Mouse (Mus musculus) spleen, embryonic (tissue): ENCODE data around the gene Lrpprc.

Source experiments
- CTCF ChIA-PET: fragments of 350-600 bp; sonication (Branson Sonifier 250); formaldehyde crosslinking; loops from one replicate; lab custom pipeline; 2022; lab: Charles Lee

Lrpprc gene

DNA sequence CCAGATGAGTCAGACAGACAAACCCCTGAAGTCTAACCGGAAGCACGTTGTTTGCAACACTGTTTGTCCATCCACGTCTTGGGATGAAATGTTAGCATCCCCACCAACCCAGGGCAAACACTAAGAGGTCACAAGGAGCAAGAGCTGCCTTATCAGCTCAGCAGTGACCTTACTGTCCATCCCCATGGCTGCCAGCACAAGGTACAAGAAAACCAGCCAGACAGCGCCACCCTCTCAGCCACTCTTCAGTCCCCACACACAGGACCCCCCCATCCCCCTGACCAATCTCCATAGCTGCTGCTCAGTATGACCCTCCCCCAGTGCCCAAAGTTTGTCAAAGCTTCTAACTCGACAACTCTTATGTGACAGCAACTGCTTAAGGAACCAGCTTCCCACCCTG lies 73.2 kb downstream of the Lrpprc start:
- CTCF ChIA-PET, result interaction anchor here (0.6 to 0.7 kb wide), 2 partner anchors 14 to 18 kb away, joined by 5 to 8 read pairs; no protein-coding TSS in a partner anchor

DNA sequence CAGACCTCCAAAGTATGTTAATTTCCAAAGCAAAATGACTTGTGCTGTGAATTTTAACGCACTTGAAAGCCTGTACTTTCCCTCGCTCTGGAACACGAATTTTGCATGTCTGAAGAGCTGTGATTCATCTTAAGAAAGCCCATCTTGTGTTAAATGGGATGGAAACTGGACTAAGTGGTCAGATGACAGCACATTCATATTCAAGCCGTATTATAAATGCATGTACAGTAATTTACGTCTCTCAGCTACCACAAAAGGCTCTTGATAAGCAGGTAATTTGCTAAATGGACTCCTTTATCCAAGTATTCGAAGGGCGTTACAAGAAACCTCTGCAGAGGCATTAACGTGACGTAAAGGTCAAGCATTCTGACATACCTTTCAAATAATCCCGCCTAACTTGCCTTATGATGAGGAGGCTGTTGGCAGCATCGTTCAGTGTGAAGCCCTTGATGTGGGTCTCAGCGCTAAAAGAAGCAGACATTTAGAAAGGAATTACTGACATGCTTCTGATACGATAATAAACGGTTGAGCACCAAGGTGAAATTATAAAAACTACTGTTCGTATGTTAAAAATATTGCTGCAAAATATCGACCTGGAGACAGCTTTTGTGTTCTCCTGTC lies 74.2 kb downstream of the Lrpprc start:
- CTCF ChIA-PET, result no interaction called here

DNA sequence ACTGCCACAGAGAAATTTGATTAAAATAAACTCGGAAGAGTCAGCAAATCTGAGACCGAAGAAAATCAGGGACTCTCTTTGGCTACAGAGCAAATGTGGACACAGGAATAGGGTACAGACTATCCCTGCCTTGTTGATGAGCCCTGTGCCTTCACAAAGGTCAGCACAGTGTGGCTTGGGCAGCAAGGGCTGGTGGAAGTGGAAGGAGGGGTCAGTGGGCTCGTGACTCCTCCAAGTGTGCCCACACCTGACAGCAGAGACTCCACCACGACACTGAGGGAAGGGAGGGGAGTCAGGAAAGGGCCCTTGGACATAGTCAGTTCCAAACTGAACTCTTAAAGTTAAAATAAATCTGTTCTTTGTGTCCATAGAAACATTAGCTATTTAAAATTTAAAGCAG lies 75.7 kb downstream of the Lrpprc start:
- CTCF ChIA-PET, result no interaction called here

DNA sequence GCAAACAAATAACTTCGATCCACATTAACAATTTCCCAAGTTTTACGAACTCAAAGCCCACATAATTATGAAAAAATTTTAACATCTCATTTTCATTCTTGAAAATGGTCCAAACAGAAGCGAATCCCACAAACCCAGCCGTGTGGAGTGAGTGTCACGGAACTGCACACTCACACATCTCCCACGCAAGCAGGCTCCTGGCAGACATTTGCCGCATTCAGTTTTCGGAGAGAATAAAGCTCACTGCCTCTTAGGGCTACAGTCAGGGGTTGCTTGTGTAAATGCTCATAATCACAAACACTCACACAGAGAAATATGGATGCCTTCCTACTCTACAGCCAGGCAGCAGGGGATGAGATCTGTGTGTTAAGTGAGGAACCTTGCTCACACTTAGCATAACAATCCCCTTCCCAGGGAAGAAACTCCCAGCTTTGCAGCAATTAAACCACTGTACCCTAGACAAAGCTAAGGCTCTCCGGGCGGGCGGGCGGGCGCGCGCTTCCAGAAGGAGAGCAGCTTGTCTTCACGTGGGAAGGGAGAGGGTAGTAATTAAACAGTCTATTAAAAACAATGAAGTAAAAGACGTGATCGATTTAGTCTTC lies 76.9 kb downstream of the Lrpprc start:
- CTCF ChIA-PET, result interaction anchor here (0.6 kb wide), 1 partner anchor 773 kb away, joined by 3 read pairs; no protein-coding TSS in a partner anchor

DNA sequence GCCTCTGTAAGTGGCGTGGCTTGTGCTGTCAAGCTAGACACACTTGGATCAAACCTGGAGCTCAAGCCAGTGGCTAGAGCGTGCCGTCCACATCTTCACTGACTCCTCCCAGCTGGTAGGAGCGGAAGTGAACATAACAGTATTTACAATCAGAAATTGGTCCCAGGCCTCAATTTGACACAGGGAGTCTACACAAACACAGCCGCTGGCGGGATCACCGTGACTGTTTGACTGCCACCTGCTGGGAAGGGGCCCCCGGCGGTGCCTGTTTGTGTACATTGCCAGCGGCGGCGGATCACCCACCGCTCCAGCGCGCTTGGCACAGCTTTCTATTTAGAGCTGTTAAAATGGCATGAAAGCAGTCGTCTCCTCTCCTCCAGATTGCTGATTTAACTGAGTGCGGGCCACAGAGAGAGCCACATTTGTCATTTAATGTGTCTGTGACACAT lies 81.2 kb downstream of the Lrpprc start:
- CTCF ChIA-PET, result interaction anchor here (0.6 kb wide), 1 partner anchor 70 kb away, joined by 3 read pairs; no protein-coding TSS in a partner anchor

DNA sequence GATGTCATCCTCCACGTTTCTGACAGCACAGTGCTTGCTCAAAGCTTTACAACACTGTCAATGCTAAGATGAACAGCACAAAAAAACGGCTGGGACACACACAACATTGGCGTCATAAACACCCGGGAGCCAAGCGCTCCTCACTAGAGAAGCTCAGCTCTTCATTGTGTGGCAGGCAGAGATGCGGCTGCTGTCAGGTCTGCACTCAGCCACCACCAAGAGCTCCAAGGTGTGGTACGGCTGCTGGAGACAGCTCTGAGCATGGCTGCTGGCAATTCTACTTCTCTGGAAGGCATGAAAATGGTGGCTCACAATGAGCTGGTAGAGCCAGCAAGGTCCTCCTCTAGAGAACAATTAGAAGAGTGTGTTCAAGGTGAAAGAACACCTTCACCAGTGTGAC lies 81.8 kb downstream of the Lrpprc start:
- CTCF ChIA-PET, result no interaction called here

DNA sequence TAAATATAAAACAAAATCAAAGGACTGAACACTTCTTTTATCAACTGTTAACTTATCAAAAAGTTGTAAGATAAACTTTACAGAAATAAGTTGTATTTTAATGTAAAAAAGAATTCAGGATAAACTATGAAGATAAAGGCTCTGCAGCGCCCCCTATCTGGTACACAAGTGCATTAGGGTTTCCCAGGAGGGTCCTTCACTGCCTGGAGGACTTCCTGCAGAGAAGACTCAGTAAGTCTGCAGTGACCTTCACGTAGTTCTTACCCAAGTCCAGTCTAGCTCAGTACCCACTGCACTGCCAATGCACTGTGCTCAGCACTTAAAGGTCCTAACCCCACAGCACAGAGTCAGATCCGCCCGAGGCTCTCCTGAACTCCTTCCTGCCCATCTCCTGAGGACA lies 83.2 kb downstream of the Lrpprc start:
- CTCF ChIA-PET, result no interaction called here

DNA sequence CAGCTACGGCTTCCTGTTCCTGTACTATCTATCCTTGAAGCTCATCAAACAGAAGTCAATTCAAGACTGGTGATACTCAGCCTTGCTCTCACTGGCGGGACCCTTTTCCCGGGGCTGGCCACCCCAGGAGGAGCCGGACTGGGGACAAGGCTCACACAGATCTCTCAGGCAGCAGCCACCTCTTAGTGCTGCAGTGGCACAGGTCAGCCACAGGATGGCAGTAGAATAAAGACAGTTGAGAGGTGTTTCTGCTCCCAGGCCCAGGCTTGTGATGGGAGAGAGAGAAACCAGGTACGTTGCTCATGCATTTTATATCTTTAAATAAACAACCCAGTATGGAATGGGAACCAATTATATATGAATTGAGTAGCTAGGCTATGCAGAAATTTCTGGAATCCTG lies 91.9 kb downstream of the Lrpprc start:
- CTCF ChIA-PET, result interaction anchor here (0.5 to 0.7 kb wide), 2 partner anchors 1026 to 1274 kb away, joined by 3 to 4 read pairs; no protein-coding TSS in a partner anchor

DNA sequence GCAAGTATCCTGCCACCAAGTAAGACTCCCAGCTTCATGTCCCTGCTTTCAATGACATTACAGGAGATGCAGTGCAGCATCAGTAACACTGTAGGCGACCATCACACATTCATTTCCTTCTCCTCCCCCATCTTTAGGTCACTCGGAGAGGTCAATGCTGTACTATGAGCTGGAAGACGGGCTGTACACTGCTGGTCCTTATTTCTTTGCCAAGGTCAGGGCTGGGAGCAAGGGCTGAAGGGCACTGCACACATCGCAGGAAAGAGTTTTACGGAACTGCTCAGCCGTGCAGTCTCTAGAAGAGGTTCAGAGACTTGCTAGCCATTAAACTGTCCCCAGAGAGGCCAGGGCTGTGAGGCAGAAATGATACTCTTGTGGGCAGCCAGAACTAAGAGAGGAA lies 94.1 kb downstream of the Lrpprc start:
- CTCF ChIA-PET, result no interaction called here

DNA sequence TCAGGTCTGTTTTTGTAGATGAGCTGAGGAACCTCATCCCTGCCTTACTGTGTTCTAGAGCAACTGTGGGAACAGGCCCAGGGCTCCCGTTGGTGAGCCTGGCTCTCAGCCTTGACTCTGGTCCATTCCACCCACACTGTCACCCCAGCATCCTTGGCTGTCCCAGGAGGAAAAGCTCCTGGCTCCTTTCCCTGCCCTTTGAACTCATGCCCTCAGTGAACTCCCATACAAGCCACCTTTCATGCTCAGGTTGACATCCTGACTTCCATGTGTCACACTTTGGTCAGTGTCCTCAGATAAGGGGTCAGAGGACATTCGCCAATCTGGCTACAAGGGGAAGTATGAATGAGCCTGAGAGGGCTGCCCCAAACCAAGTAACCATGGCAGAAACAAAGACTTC lies 96.8 kb downstream of the Lrpprc start:
- CTCF ChIA-PET, result no interaction called here

DNA sequence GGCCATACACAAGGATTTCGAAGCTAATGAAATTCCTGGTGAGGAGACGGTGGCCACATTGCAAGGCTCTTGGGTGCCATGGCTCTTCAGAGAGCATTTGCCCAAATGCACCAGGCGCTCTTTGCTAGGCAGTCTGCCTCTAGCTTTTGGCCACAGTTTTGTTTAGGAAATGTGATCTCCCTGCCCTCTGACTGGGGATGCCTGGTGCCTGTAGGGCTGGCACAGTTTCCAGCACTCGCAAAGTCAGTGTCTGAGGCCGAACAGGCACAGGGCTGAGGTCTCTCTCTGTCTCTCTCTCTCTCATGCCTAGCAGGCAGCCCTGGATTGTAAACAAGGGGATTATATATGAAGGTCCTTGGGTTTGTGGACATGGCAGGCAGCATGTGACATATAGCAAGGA lies 100.5 kb downstream of the Lrpprc start:
- CTCF ChIA-PET, result no interaction called here

DNA sequence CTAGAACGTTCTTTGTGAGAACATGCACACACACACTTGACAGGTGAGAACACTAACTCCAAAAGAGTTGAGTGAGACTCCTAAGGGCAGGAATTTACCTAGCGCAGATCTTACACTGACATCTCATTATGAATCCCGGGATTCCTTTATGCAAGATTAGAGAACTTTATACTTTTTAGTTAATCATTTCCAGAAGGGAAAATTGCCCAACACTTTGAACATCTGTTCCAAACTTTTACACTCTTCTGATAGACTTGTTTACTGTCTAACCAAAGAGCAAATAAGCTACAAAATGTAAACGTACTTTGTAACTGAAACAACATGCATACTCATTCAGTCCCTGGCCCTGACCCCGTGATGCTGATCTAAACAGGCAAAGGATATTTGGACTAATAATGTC lies 101.3 kb downstream of the Lrpprc start:
- CTCF ChIA-PET, result no interaction called here

DNA sequence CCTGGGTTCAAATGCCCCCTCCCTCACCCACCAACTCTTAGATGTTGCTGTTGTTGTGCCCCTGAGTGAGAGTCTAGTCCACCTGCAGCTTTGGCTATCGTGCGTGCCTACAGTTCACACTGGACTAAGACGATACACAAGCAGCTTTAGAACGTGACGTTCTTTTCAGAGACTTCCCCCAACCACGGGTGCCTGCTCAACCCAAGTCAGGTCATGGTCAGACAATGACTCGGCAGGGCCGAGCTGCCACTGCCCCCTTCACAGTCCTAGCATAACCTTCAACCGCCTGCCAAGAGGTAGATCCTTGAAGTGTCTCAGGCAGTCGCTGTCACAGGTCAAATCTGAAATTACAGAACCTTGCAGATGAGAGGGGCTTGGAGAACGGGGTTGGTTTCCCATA lies 101.8 kb downstream of the Lrpprc start:
- CTCF ChIA-PET, result no interaction called here

DNA sequence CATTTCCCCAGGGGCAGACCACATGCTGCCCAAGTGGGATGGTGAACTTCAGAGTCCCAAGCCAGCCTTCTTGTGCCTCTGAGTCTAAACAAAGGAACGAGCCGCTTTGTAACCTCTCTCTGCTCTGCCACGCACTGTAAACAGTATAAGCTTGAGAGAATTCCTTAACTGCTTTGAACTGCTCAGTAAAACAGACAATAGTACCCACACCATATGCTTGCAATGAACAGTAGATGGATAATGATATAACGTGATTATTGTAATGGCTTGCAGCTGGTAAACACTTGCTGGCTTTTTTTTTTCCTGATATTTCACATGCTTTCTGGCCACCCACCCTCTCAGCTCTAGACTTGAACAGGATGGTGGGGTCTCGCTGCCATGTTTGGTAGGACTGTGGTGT lies 102.6 kb downstream of the Lrpprc start:
- CTCF ChIA-PET, result no interaction called here

DNA sequence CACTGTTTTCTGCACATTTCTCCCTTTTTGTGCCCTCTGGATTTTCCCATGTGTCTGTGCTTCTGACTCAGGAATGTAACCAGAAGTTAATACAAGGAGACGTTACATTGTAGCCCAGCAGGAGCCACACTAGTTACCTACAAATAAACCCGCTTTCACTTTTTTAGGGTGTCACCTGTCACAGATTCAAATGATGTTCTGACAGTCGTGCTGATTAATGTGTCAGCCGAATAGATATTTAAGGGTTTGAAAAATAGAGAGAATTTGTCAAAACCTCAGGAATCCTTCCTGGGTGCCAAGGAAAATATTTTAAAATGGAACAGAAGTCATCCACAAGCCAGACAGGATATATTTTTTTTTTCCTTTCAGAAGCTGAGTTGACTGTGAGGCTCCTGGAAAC lies 105.3 kb downstream of the Lrpprc start:
- CTCF ChIA-PET, result no interaction called here

DNA sequence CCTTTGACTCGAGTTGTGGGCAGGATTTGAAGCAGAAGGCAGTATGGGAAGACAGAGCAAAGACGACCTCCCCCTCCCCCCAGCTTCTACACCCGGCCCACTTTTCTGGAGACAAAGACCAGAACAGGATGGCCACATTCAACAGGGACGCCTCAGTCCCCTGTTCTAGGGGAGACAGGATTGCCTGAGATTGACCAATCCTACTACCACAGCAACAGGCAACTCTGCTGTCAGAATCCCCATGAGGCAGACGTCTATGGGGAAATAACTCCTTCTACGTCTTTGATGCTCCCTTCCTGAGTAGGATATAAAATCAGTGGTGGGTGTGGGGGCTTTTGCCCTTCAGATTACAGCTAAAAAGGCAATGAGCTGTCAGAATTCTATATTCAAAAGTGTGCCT lies 106.3 kb downstream of the Lrpprc start:
- CTCF ChIA-PET, result no interaction called here

DNA sequence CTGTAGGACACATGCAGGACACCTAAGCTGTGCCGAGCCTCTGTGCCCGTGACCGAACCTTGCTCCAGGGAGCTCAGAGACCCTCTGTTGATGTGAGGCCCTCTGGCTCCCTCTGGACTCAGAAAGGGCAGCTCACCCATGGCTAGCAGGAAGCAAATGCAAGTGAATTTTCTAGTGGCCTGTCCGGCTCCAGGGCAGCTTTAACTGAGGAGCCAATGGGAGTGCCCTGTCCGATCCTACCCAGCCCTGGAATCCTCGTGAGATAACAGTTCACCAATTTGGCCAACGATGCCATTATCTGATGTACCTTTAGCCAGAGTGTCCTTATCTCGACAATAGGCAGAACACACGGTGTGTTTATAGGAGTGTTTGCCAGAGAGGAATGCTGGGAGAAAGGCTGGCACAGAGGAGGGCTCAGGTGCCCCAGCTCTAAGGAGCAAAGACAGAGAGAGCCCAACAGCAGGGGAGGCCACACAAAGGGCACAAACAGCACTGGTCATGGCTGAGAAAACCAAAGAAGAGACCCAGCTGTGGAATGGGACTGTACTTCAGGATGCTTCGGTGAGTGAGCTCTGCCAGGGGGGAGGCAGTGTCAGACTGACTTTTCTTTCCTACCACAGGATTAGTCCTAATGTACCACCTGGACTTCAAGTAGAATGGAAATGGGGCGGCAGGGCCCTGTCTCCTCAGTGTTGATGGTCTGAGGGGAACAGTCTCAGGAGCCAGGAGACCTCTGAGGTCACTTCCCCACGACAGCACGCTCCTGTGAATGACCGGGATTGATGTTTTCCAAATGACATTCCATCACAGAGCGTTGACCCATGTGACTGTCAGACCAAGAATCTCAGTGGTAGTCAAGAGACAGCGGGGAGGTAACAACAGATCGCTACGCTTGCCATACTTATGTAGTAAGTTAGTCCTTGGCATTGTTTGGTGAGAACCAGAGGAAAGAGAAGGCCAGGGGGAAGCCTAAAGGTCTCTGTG lies 107.6 kb downstream of the Lrpprc start, which contains the start of gene Abcg5:
Gene Abcg5, minus strand, starts transcription at position 278 of the 984 bp plus-strand sequence.
- CTCF ChIA-PET, result interaction anchor here (0.6 kb wide), 1 partner anchor 49 kb away, joined by 5 read pairs; no protein-coding TSS in a partner anchor

DNA sequence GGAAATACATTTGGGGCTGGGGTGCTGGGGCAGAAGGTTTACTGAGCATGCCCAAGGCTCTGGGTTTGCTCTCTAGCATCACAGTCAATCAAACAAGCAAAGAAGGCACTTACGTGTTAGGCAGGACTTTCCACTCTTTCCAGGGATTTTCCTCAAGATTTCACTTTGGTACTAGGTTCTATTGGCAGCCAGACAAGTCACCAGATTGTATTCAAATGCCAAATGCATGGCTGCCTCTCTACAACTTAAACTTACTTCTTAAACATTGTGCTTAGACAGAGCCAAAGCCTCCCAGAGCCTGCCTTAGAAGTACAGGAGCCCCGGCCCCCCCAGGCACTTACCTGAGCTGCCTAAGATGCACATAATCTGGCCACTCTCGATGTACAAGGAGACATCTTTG lies 108.9 kb downstream of the Lrpprc start:
- CTCF ChIA-PET, result no interaction called here

DNA sequence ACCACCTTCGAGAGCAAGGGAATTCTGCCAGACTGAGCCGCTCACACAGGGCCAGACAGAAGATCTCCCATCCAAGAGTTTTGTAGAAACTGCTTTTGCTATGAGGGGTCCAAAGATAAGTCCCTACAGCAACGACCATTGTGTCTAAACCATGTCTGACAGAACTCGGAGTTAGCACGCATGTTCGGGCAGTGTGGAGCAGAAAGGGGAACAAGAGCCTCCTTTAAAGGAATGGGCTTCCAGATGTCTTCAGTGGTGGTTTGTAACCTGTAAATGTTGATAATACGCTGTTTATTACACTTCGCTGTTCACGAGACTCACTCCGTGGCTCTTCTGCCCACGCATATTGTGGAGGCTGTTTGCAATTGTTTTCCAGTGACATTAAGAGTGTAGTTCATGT lies 113.0 kb downstream of the Lrpprc start:
- CTCF ChIA-PET, result no interaction called here

DNA sequence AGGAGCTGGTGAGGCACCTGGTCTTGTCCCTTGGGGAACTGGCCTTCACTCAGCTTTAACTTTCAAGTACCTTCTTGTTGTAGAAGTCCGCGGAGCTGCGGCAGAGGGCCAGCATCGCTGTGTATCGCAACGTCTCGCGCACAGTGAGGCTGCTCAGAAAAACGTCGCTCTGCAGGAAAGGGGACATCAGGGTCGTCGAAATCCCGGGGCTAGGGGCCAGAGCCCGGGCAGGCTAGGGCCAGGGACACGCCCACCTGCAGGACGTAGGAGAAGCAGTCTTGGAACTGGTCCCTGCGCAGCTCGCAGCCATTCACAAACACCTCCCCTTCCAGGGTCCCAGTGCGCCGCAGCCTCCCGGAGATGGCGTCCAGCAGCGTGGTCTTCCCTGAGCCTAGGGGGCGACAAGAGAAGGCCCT lies 114.6 kb downstream of the Lrpprc start, which contains the start of gene Abcg8:
Gene Abcg8, plus strand, starts transcription at position 352 of the 416 bp plus-strand sequence.
- CTCF ChIA-PET, result no interaction called here

DNA sequence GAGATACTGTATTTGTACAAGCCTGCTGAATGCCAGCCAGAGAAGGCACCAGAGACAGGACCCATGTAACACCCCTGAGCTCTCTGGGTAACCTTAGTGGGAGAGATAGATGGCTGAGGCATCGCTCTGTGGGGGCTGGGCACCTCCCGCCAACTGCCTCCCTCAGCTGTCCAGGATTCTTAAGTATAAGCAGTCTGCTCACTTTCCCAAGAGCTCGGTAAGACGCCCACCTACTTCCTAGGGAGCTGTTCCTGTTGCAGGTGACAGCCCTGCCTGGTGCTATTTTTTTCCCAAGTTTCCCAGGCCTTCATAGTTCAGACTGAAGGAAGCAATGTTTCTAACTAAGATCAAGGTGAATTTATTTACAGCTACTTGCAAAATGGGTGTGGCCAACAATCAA lies 115.4 kb downstream of the Lrpprc start:
- CTCF ChIA-PET, result no interaction called here

DNA sequence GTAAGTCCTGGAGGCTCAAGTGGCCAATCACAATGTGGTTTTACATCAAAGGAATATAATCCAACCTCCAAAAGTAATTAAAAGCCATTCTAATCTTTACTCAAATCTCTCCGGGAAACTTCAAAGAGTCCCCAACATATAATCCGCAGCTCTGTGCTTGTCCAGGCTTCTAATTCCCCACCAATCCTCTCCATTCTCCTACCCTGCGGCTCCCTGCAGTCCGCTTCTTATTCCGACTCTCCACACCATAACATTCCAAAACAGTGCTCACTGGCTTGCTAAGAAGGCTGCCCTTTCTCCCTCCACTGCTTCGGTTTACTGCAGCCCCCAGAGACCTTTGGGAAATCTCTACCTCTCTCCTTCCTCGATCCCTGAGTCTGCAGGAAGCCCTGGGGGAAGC lies 116.5 kb downstream of the Lrpprc start:
- CTCF ChIA-PET, result interaction anchor here (0.7 kb wide), 1 partner anchor 47 kb away, joined by 6 read pairs; no protein-coding TSS in a partner anchor
